In the genomic region with DNA sequence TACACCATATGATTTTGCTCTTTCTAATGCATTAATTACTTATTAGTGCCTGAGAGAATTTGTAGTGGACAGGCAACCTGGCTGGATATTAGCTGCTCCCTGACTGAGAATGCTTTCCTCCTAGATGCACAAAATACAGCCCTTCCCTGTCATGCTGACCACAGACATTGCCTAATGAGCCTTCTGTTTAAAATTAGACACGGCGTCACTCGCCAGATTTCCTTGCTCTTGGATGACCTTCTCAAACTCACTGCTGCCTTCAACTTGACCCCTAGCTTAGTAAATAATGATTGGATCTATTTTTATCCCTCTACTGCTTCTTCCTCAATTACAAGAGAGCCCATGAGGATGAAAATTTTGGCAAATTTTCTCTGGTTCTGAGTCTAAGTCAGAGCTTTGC, we compare ENCODE assay signal across 15 mouse cellular contexts. TPM values are rescaled to one million over a fixed set of nuclear protein-coding genes. Genes with fewer than 3 reads are reported as not detected.
DNase-seq lines count a peak whose midpoint lies in the region; ATAC-seq and TF ChIP-seq lines count a peak whose summit lies in the region.
"Had no signal": no experiment of that assay in that cellular context is flagged by ENCODE, and none has a peak within 500 bp of the region (broad histone marks: within the 10 kb centered on the region; RNA-seq: fewer than 3 reads in every experiment).

No protein-coding gene starts in this region.

- no peak for ATAC-seq in heart, embryonic 12.5 days (ENCODE audit: insufficient number of reproducible peaks, low FRiP score)
- ATAC-seq: liver, embryonic 12.5 days had no signal

- peak; percentile 75 to 80 for DNase-seq in heart, adult 18-20 months
- peak; percentile 47 for DNase-seq in NIH3T3 (ENCODE audit: low read depth)
- DNase-seq in heart, adult 9 months (ENCODE audit: low spot score in 2 of 2): peak; percentile 58 to 72
- DNase-seq in lung, postnatal 14 days: peak; percentile 31
- DNase-seq in thymus, adult 18-20 months: no peak
- DNase-seq in left cerebral cortex, adult 2 months (ENCODE audit: extremely low spot score in 1 of 2, low spot score in 2 of 2): no peak
- no peak for DNase-seq in spleen, postnatal 4 days (ENCODE audit: low spot score in 2 of 2)
- DNase-seq: cerebellum, postnatal 25 days; right cerebral cortex, postnatal 25 days; thymus, adult 2 months had no signal

- intact Hi-C loops in left cerebral cortex, adult 2 months (cut with DNase I): no loop called here

- H3K36me3 ChIP-seq in heart, embryonic 12.5 days: no peaks in the 10 kb centered on the region
- H3K36me3 ChIP-seq: heart, embryonic 15.5 days; liver, embryonic 12.5 days had no signal

- H3K27me3 ChIP-seq in heart, embryonic 12.5 days (replicated peaks): peaks cover 19% of the 10 kb centered on the region
- H3K27me3 ChIP-seq: liver, embryonic 12.5 days had no signal

- H3K9ac ChIP-seq in heart, embryonic 12.5 days: no peak overlapping the region
- H3K9ac ChIP-seq: heart, embryonic 15.5 days; liver, embryonic 12.5 days had no signal

- TF ChIP-seq CTCF in left cerebral cortex, adult 2 months (IDR thresholded peaks at IDR 0.05): no peak

- no peak overlapping the region for H3K4me3 ChIP-seq in heart, embryonic 12.5 days
- H3K4me3 ChIP-seq in left cerebral cortex, adult 2 months: no peak overlapping the region
- H3K4me3 ChIP-seq: heart, embryonic 15.5 days; layer of hippocampus, adult 2 months; liver, embryonic 12.5 days; myocyte had no signal

- H3K4me1 ChIP-seq in heart, embryonic 12.5 days (replicated peaks): peaks cover 13% of the 10 kb centered on the region
- H3K4me1 ChIP-seq: liver, embryonic 12.5 days had no signal

- no peak overlapping the region for H3K4me2 ChIP-seq in heart, embryonic 12.5 days
- H3K4me2 ChIP-seq: heart, embryonic 15.5 days; liver, embryonic 12.5 days had no signal

- WGBS in heart, embryonic 12.5 days: 48% methylated on average over 3 of the region's 3 CpGs

- H3K27ac ChIP-seq in heart, embryonic 12.5 days (ENCODE audit: poor library complexity, severe bottlenecking): no peak overlapping the region
- no peak overlapping the region for H3K27ac ChIP-seq in left cerebral cortex, adult 2 months
- H3K27ac ChIP-seq: heart, embryonic 15.5 days; layer of hippocampus, adult 2 months; liver, embryonic 12.5 days had no signal

- H3K9me3 ChIP-seq in heart, embryonic 12.5 days (replicated peaks): peaks cover 7% of the 10 kb centered on the region; the same call in 1 of the 2 replicates
- H3K9me3 ChIP-seq: heart, embryonic 15.5 days; liver, embryonic 12.5 days had no signal

RNA-seq across cellular contexts. Expression of gene Serpina3c, which starts 21.1 kb away (rescaled TPM):
- 1 to 10 TPM in 1 of 2 experiments, under 1 TPM in 1; 0.79 to 1.2 TPM for total RNA-seq in heart, adult 18-20 months (2021)
- 0.13 TPM in 1 of 2 replicates, not detected in the other for polyA plus RNA-seq in heart, embryonic 12.5 days (2016; fragmentation: Nextera tagmentation; extraction: Ambion mirVana)
- total RNA-seq in left cerebral cortex, adult 2 months (2021): not detected
- polyA plus RNA-seq: heart, embryonic 15.5 days; liver, embryonic 12.5 days; myocyte had no signal

RNA-seq across cellular contexts. Expression of gene Serpina3f, which starts 39.6 kb away (rescaled TPM):
- 1 to 10 TPM in 1 of 2 experiments, under 1 TPM in 1; 0.62 to 1.1 TPM for total RNA-seq in heart, adult 18-20 months (2021)
- polyA plus RNA-seq in heart, embryonic 12.5 days (2016; fragmentation: Nextera tagmentation; extraction: Ambion mirVana): 0.09 TPM in 1 of 2 replicates, not detected in the other
- total RNA-seq in left cerebral cortex, adult 2 months (2021): not detected
- total RNA-seq: layer of hippocampus, adult 2 months had no signal
- polyA plus RNA-seq: myocyte had no signal

RNA-seq across cellular contexts. Expression of gene Serpina3b, which starts 47.0 kb away (rescaled TPM):
- not detected for total RNA-seq in heart, adult 18-20 months (2021)
- polyA plus RNA-seq in heart, embryonic 12.5 days (2016; fragmentation: Nextera tagmentation; extraction: Ambion mirVana): 0.09 and 0.10 TPM in 2 replicates
- not detected for total RNA-seq in left cerebral cortex, adult 2 months (2021)
- total RNA-seq: layer of hippocampus, adult 2 months had no signal
- polyA plus RNA-seq: myocyte had no signal

Comparison
In these comparisons a context has a peak if more than half of its experiments do, and no peak if none do; other contexts are left out.
1. DNase-seq: peak in heart, adult 18-20 months (2 of 2), NIH3T3 (single experiment), heart, adult 9 months (2 of 2) and lung, postnatal 14 days (single experiment); none in thymus, adult 18-20 months (0 of 2), left cerebral cortex, adult 2 months (0 of 2) and spleen, postnatal 4 days (0 of 2).